Comparison of ENCODE assay signal across 10 mouse cellular contexts in genomic region chr4:45765121-45765564, GRCm38 (mm10). TPM values are rescaled to one million over a fixed set of nuclear protein-coding genes. Genes with fewer than 3 reads are reported as not detected.
DNase-seq lines count a peak whose midpoint lies in the region; ATAC-seq lines count a peak whose summit lies in the region.
"Had no signal": no experiment of that assay in that cellular context is flagged by ENCODE, and none has a peak within 500 bp of the region (broad histone marks: within the 10 kb centered on the region; RNA-seq: fewer than 3 reads in every experiment).

No protein-coding gene starts in this region.

- H3K27me3 ChIP-seq in heart, embryonic 15.5 days, result 0 out of 2 replicates have a peak, but pooled peaks cover under 1% of the 10 kb centered on the region
- H3K27me3 ChIP-seq in embryonic facial prominence, embryonic 10.5 days (replicated peaks; ENCODE audit: low read depth, poor library complexity, severe bottlenecking), result peaks cover 97% of the 10 kb centered on the region
- H3K27me3 ChIP-seq in hindbrain, embryonic 14.5 days (ENCODE audit: control insufficient read depth, insufficient read depth, low read length), result 0 out of 2 replicates have a peak, but pooled peaks cover 4% of the 10 kb centered on the region
- H3K27me3 ChIP-seq in midbrain, embryonic 16.5 days (ENCODE audit: control insufficient read depth, insufficient read depth, low read depth, low read length), result no peaks in the 10 kb centered on the region

- no peak overlapping the region for H3K4me3 ChIP-seq in heart, embryonic 15.5 days
- H3K4me3 ChIP-seq in embryonic facial prominence, embryonic 10.5 days, result peak overlapping the region; percentile 45
- no peak overlapping the region for H3K4me3 ChIP-seq in hindbrain, embryonic 14.5 days (replicated peaks; ENCODE audit: low read length)
- H3K4me3 ChIP-seq in midbrain, embryonic 16.5 days (ENCODE audit: low read depth, low read length), result 0 out of 2 replicates have a peak overlapping the region, but pooled peaks have one; percentile 2
- H3K4me3 ChIP-seq: myocyte had no signal

- H3K4me2 ChIP-seq in heart, embryonic 15.5 days, result peak overlapping the region; percentile 43
- peak overlapping the region; percentile 20 for H3K4me2 ChIP-seq in hindbrain, embryonic 14.5 days (replicated peaks)
- H3K4me2 ChIP-seq in midbrain, embryonic 16.5 days (ENCODE audit: low read length), result peak overlapping the region; percentile 37

- intact Hi-C loops in heart, postnatal 10 days (cut with DNase I), result no loop called here
- intact Hi-C loops in gastrocnemius, postnatal 14 days (cut with DNase I; ENCODE audit: low total_unique reads), result loop anchor here (5.0 kb wide), 1 partner anchor 343 kb away; no protein-coding TSS in a partner anchor

- WGBS in heart, embryonic 15.5 days, result 6% methylated on average over 16 of the region's 16 CpGs
- WGBS in embryonic facial prominence, embryonic 10.5 days, result 1% methylated on average over 16 of the region's 16 CpGs
- 2% methylated on average over 16 of the region's 16 CpGs for WGBS in hindbrain, embryonic 14.5 days
- WGBS in midbrain, embryonic 16.5 days, result 1% methylated on average over 16 of the region's 16 CpGs

- no peak overlapping the region for H3K9ac ChIP-seq in heart, embryonic 15.5 days
- H3K9ac ChIP-seq in hindbrain, embryonic 14.5 days, result peak overlapping the region; percentile 6
- H3K9ac ChIP-seq in midbrain, embryonic 16.5 days (ENCODE audit: low read depth, low read length), result peak overlapping the region; percentile 22; the same call in 1 of the 2 replicates

- peaks cover 80% of the 10 kb centered on the region for H3K4me1 ChIP-seq in heart, embryonic 15.5 days (replicated peaks)
- peaks cover 68% of the 10 kb centered on the region for H3K4me1 ChIP-seq in embryonic facial prominence, embryonic 10.5 days
- H3K4me1 ChIP-seq in hindbrain, embryonic 14.5 days (replicated peaks; ENCODE audit: control insufficient read depth, insufficient read depth, low read length), result peaks cover 56% of the 10 kb centered on the region
- peaks cover 55% of the 10 kb centered on the region for H3K4me1 ChIP-seq in midbrain, embryonic 16.5 days (ENCODE audit: control insufficient read depth, insufficient read depth, low read length)

- peak overlapping the region; percentile 3 for H3K27ac ChIP-seq in heart, embryonic 15.5 days
- H3K27ac ChIP-seq in embryonic facial prominence, embryonic 10.5 days (replicated peaks), result peak overlapping the region; percentile 80
- H3K27ac ChIP-seq in hindbrain, embryonic 14.5 days, result peak overlapping the region; percentile 90
- peak overlapping the region; percentile 14; the same call in 1 of the 2 replicates for H3K27ac ChIP-seq in midbrain, embryonic 16.5 days (ENCODE audit: low read length)

- ATAC-seq in heart, embryonic 15.5 days (replicated peaks; ENCODE audit: insufficient number of reproducible peaks, insufficient read depth, low FRiP score, low read depth), result no peak
- ATAC-seq in hindbrain, embryonic 14.5 days (ENCODE audit: low FRiP score), result no peak
- ATAC-seq in midbrain, embryonic 16.5 days, result no peak
- ATAC-seq in erythroblast, adult 5-6 weeks (replicated peaks; ENCODE audit: low FRiP score, poor library complexity, severe bottlenecking), result no peak

- H3K36me3 ChIP-seq in heart, embryonic 15.5 days, result no peaks in the 10 kb centered on the region
- H3K36me3 ChIP-seq in embryonic facial prominence, embryonic 10.5 days (replicated peaks), result no peaks in the 10 kb centered on the region
- H3K36me3 ChIP-seq in hindbrain, embryonic 14.5 days (replicated peaks; ENCODE audit: control insufficient read depth, insufficient read depth), result no peaks in the 10 kb centered on the region
- H3K36me3 ChIP-seq in midbrain, embryonic 16.5 days (ENCODE audit: control insufficient read depth, insufficient read depth, low read length), result no peaks in the 10 kb centered on the region

- no peaks in the 10 kb centered on the region for H3K9me3 ChIP-seq in heart, embryonic 15.5 days (replicated peaks)
- no peaks in the 10 kb centered on the region for H3K9me3 ChIP-seq in embryonic facial prominence, embryonic 10.5 days
- H3K9me3 ChIP-seq in hindbrain, embryonic 14.5 days (ENCODE audit: control insufficient read depth, low read length), result no peaks in the 10 kb centered on the region
- no peaks in the 10 kb centered on the region for H3K9me3 ChIP-seq in midbrain, embryonic 16.5 days (replicated peaks; ENCODE audit: control insufficient read depth, low read length, poor library complexity, severe bottlenecking)

- DNase-seq in heart, postnatal 10 days, result no peak
- peak; percentile 51 for DNase-seq in embryonic facial prominence, embryonic 10.5 days (ENCODE audit: low spot score)
- DNase-seq in hindbrain, embryonic 14.5 days (ENCODE audit: low spot score), result no peak
- DNase-seq in gastrocnemius, postnatal 14 days, result no peak
- no peak for DNase-seq in embryo, embryonic 10 days (ENCODE audit: low spot score)
- DNase-seq: thymus, postnatal 25 days had no signal

RNA-seq across cellular contexts. Expression of gene Aldh1b1, which starts 33.7 kb away (rescaled TPM):
- polyA plus RNA-seq in heart, embryonic 15.5 days (2015; fragmentation: Nextera tagmentation; extraction: Ambion mirVana), result 149 and 153 TPM in 2 replicates
- total RNA-seq in heart, postnatal 10 days (2021), result 10 to 100 TPM; 44.4 to 45.5 TPM
- 5.0 and 5.2 TPM in 2 replicates for polyA plus RNA-seq in embryonic facial prominence, embryonic 10.5 days (2016; fragmentation: Nextera tagmentation; extraction: Ambion mirVana)
- 9.6 and 10.8 TPM in 2 replicates for polyA plus RNA-seq in hindbrain, embryonic 14.5 days (2014; fragmentation: Nextera tagmentation; extraction: Ambion mirVana)
- polyA plus RNA-seq in midbrain, embryonic 16.5 days (2015; fragmentation: Nextera tagmentation; extraction: Ambion mirVana), result 22.7 and 24.2 TPM in 2 replicates
- 1 to 10 TPM in 1 of 2 experiments, under 1 TPM in 1; 1.00 to 1.5 TPM for total RNA-seq in gastrocnemius, postnatal 14 days (2021)
- total RNA-seq in erythroblast, adult 5-6 weeks (2015; ENCODE audit: low replicate concordance), result 1.3 TPM in 2 replicates
- 1.6 and 2.2 TPM in 2 replicates for total RNA-seq in erythroblast, adult 5-6 weeks (2017; ENCODE audit: low replicate concordance)

Comparison
In these comparisons a context has a peak if more than half of its experiments do, and no peak if none do; other contexts are left out.
1. H3K27ac ChIP-seq: peak in every context shown above with its lines; median percentile 90 in hindbrain, embryonic 14.5 days; 80 in embryonic facial prominence, embryonic 10.5 days; 14 in midbrain, embryonic 16.5 days; 3 in heart, embryonic 15.5 days.
2. H3K4me3 ChIP-seq: peak in embryonic facial prominence, embryonic 10.5 days (single experiment) and midbrain, embryonic 16.5 days (single experiment); none in heart, embryonic 15.5 days (single experiment) and hindbrain, embryonic 14.5 days (single experiment).
3. Peak in every context shown above with its lines, with median percentiles within 50 percentile points of each other: H3K4me2 ChIP-seq.